Mouse (Mus musculus) bone marrow macrophage, adult 2 months (primary cell): ENCODE results near the gene Kif1bp. TPM values are rescaled to one million over a fixed set of nuclear protein-coding genes. Genes with fewer than 3 reads are reported as not detected.
"Not testable (repeated sequence)": the region's sequence is repeated elsewhere in the genome, so short reads cannot be mapped to it uniquely, and the experiment has no call there.

ENCODE experiments used
- H3K27ac ChIP-seq: 2 replicates; pipeline ENCODE4 v1.5.1; 2012; ENCODE audit warnings: low read depth, low read length; ENCODE audit not compliant: insufficient read depth
- H3K4me1 ChIP-seq: 2 replicates; pipeline ENCODE4 v1.6.1; 2012; ENCODE audit warnings: low read length; ENCODE audit not compliant: control insufficient read depth, insufficient read depth
- H3K4me3 ChIP-seq: 2 replicates; pipeline ENCODE4 v1.5.1; 2012; ENCODE audit warnings: mild to moderate bottlenecking, low read length, moderate library complexity; ENCODE audit not compliant: insufficient read depth
- CTCF ChIP-seq: IDR thresholded peaks from 2 replicates; pipeline ENCODE4 v1.5.1; 2012; ENCODE audit warnings: low read depth, mild to moderate bottlenecking, low read length, moderate library complexity
- POLR2A ChIP-seq: IDR thresholded peaks from 2 replicates; pipeline ENCODE4 v1.6.1; 2012; ENCODE audit warnings: mild to moderate bottlenecking, low read depth, low read length, borderline replicate concordance
- polyA plus RNA-seq: library from polyadenylated mRNA; stranded (reverse); fragments of >200 nt; gene quantifications from 2 replicates; pipeline ENCODE4 v1.2.4, GENCODE M21; 2012; ENCODE audit not compliant: missing spikeins, insufficient read depth, insufficient read length

Kif1bp gene
- polyA plus RNA-seq, 1 experiment = 40.0 TPM

GRCm38 (mm10) chr10:62503836-62504628, 74.2 kb downstream of the Kif1bp start:
- TF ChIP-seq POLR2A (no peak), CTCF (no peak)
- H3K27ac ChIP-seq = no peak overlapping the region

GRCm38 (mm10) chr10:62503353-62503752, 74.9 kb downstream of the Kif1bp start:
- Histone ChIP-seq H3K27ac (0 out of 2 replicates have a peak overlapping the region, but pooled peaks have one; percentile 13), H3K4me1 (peaks cover 32% of the 10 kb centered on the region), H3K4me3 (no peak overlapping the region)
- no peak for TF ChIP-seq POLR2A
- TF ChIP-seq CTCF = no peak

More at GRCm38 (mm10) chr10:62503836-62504628, 74.2 kb downstream of the Kif1bp start:
- Histone ChIP-seq H3K4me3 (no peak overlapping the region), H3K4me1 (peaks cover 39% of the 10 kb centered on the region)

GRCm38 (mm10) chr10:62501951-62502350, 76.3 kb downstream of the Kif1bp start:
- TF ChIP-seq POLR2A (no peak), CTCF (no peak)
- Histone ChIP-seq H3K27ac (no peak overlapping the region), H3K4me3 (no peak overlapping the region), H3K4me1 (peaks cover 32% of the 10 kb centered on the region)

GRCm38 (mm10) chr10:62500916-62501615, 77.2 kb downstream of the Kif1bp start:
- no peak for TF ChIP-seq CTCF
- no peak for TF ChIP-seq POLR2A
- peaks cover 32% of the 10 kb centered on the region for H3K4me1 ChIP-seq
- peak overlapping the region; percentile 18 for H3K27ac ChIP-seq
- peak overlapping the region; percentile 35 for H3K4me3 ChIP-seq

GRCm38 (mm10) chr10:62500088-62500915, 78.0 kb downstream of the Kif1bp start:
- TF ChIP-seq CTCF (peak; percentile 67), POLR2A (no peak)
- H3K4me1 ChIP-seq = peaks cover 25% of the 10 kb centered on the region
- peak overlapping the region; percentile 18 for H3K27ac ChIP-seq
- peak overlapping the region; percentile 35 for H3K4me3 ChIP-seq

- H3K4me3 ChIP-seq = not testable (repeated sequence)
- H3K27ac ChIP-seq = peak overlapping the region; percentile 90
- H3K4me1 ChIP-seq = peaks cover 20% of the 10 kb centered on the region
Observed at GRCm38 (mm10) chr10:62491681-62492080, 86.6 kb downstream of the Kif1bp start.

Other genes starting within 250 kb of the Kif1bp start
- 37.9 and 45.1 TPM in 2 replicates for gene Hk1, start 198.5 kb downstream of the Kif1bp start, polyA plus RNA-seq
- not detected in 2 replicates for gene Hkdc1, start 156.0 kb downstream of the Kif1bp start, polyA plus RNA-seq
- not detected in 2 replicates for gene 4930507D05Rik, start 129.0 kb downstream of the Kif1bp start, polyA plus RNA-seq
- 9.4 and 14.4 TPM in 2 replicates for gene Supv3l1, start 128.7 kb downstream of the Kif1bp start, polyA plus RNA-seq
- gene Vps26a, start 91.7 kb downstream of the Kif1bp start, polyA plus RNA-seq = 110 and 117 TPM in 2 replicates
- gene Srgn, start 51.0 kb downstream of the Kif1bp start, polyA plus RNA-seq = 253 and 281 TPM in 2 replicates
- gene Ddx21, start 23.8 kb upstream of the Kif1bp start, polyA plus RNA-seq = 16.7 and 18.1 TPM in 2 replicates
- 57.7 and 59.5 TPM in 2 replicates for gene Ddx50, start 72.8 kb upstream of the Kif1bp start, polyA plus RNA-seq
- gene Stox1, start 147.7 kb upstream of the Kif1bp start, polyA plus RNA-seq = not detected in 2 replicates
- 82.6 and 93.4 TPM in 2 replicates for gene Ccar1, start 213.8 kb upstream of the Kif1bp start, polyA plus RNA-seq